Mouse (Mus musculus) olfactory bulb, adult 2 months (tissue): ENCODE data around the gene Slc25a28. TPM values are rescaled to one million over a fixed set of nuclear protein-coding genes. Genes with fewer than 3 reads are reported as not detected.

Experiments used
- H3K27ac ChIP-seq: fragments of 200-500 bp; 2 replicates; pipeline ENCODE4 v1.5.1; 2012; ENCODE audit warnings: low read depth, low read length; ENCODE audit not compliant: insufficient read depth
- H3K4me1 ChIP-seq: fragments of 200-500 bp; 2 replicates; pipeline ENCODE4 v1.6.1; 2012; ENCODE audit warnings: low read length; ENCODE audit not compliant: control insufficient read depth, insufficient read depth
- H3K4me3 ChIP-seq: fragments of 200-500 bp; 2 replicates; pipeline ENCODE4 v1.5.1; 2012; ENCODE audit warnings: mild to moderate bottlenecking, low read depth, low read length, moderate library complexity; ENCODE audit not compliant: insufficient read depth
- CTCF ChIP-seq: fragments of 200-500 bp; IDR thresholded peaks from 2 replicates; pipeline ENCODE4 v1.5.1; 2012; ENCODE audit warnings: low read depth, mild to moderate bottlenecking, low read length, moderate library complexity; ENCODE audit not compliant: insufficient read depth
- POLR2A ChIP-seq: fragments of 200-500 bp; IDR thresholded peaks from 2 replicates; pipeline ENCODE4 v1.6.1; 2012; ENCODE audit warnings: mild to moderate bottlenecking, low read depth, low read length, moderate library complexity; ENCODE audit not compliant: insufficient read depth
- WGBS: fragments of 180-500 bp; shearing (Covaris S2); methylation state at CpG from one replicate; pipeline ENCODE4 v1.1.7; 2018; 5-methylcytosine and 5-hydroxymethylcytosine counted together
- polyA plus RNA-seq: library from polyadenylated mRNA; stranded (reverse); fragments of >200 nt; gene quantifications from 2 replicates; pipeline ENCODE4 v1.2.4, GENCODE M21; 2012; ENCODE audit warnings: low replicate concordance; ENCODE audit not compliant: missing spikeins, insufficient read depth, insufficient read length

The Slc25a28 gene
- 123 TPM in 1 of 2 replicates, not detected in the other for polyA plus RNA-seq

DNA sequence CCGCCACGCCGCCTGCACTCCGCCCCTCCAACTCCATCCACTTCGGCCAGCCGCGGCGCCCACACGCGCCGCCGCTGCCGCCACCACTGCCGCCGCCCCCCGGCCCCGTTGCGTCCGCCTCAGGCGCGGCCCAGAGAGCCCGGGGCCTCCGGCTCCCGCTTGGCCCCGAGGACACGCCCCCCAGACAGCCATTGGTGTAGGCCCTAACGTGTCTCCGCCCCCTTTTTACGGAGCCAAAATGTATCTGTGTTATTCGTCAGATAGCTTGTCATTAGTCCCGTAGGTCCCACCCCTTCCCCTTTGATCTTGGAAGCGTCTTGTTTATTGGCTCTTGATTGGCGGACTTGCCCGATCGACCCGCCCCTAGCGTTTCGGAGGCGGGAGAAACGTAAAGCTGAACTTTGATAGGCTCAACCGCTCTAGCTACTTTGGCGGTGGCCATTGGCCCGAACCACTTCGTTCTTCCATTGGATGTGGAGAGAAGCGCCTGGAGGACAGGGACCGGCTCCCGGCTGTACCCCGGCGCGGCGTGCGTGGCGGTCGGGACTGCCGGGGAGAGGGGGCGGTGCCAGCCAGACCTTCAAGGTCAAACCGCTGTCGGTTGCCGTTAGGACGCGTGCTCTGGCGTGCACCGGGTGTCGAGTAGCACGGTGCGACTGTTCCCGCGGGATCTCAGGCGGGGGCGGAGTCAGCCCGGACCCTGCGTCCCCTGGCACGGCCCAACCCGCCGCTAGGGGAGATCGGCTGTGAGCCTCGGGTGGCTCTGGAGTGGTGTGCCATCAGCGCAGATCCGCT, at the start of gene Slc25a28:
Gene Slc25a28, minus strand, starts transcription at position 152 of the 795 bp plus-strand sequence.
- H3K27ac ChIP-seq = peak within 1 kb of the TSS; percentile 93
- TF ChIP-seq POLR2A (peak; percentile 81), CTCF (peak; percentile 48)
- under 1% methylated on average over 79 of the region's 79 CpGs for WGBS

DNA sequence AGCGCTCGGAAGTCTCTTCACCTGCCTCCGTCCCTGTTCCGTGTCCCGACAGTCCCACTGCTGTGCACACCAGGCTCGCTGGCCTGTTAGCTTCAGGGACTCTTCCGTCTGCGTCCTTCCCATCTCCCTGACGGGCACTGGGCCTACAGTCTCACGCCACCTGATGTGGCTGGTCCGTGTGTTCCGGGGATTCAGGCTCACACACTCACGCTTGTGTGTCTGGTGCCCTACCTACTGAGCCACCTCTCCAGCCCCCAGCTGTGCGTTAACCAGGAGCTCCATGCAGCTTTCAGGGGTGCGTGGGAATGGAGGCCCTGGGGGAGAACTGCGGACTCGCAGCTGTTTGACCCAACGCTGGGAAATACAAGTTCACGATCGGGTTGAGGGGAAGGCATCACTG, 49.5 kb upstream of the Slc25a28 start:
- no peak overlapping the region for H3K27ac ChIP-seq
- H3K4me1 ChIP-seq = no peaks in the 10 kb centered on the region
- no peak for TF ChIP-seq POLR2A
- TF ChIP-seq CTCF = no peak
- H3K4me3 ChIP-seq = no peak overlapping the region
- 96% methylated on average over 20 of the region's 20 CpGs for WGBS

More for the DNA sequence above, at the start of gene Slc25a28:
- peak within 1 kb of the TSS; percentile 75 for H3K4me3 ChIP-seq
- peaks cover 5% of the 10 kb centered on the region; the same call in 1 of the 2 replicates for H3K4me1 ChIP-seq

DNA sequence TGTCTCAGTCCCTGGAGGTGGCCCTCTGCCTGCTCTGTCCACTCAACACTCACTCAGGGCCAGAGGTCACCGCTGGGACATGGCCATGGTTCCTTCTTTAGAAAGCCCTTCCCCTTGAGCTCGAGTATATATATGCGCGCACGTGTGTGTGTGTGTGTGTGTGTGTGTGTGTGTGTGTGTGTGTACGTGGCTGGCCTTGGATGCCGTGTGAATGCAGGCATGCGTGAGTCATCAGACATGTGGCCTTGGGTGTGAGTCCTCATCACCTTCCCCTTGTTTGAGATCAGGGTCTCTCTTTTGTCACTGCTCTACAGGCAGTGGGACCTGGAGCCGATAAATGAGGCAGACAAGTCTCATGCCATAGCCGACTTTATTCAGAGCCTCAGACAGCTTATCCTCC, 48.8 kb upstream of the Slc25a28 start:
- Histone ChIP-seq H3K4me3 (no peak overlapping the region), H3K4me1 (no peaks in the 10 kb centered on the region), H3K27ac (no peak overlapping the region)
- TF ChIP-seq POLR2A (no peak), CTCF (no peak)
- WGBS = 83% methylated on average over 10 of the region's 10 CpGs

DNA sequence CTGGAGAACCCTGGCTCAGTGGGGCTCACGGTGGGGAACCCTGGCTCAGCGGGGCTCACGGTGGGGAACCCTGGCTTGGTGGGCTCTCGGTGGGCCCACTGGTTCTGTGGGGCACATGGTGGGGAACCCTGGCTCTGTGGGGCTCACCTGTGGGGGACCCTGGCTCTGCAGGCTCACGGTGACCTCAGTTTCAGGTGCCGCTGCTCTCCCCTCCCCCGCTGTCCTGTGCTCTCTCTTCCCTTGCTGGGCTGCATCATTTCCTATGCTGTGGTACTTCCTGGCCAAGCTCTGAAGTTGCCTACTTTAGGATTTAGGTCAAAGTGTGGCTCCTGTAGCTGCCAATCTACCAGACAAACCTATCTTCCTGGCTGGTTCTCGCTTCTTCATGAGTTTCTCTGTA, 48.2 kb upstream of the Slc25a28 start:
- no peak overlapping the region for H3K27ac ChIP-seq
- H3K4me3 ChIP-seq = no peak overlapping the region
- no peaks in the 10 kb centered on the region for H3K4me1 ChIP-seq
- TF ChIP-seq POLR2A (no peak), CTCF (no peak)
- 80% methylated on average over 8 of the region's 8 CpGs for WGBS

DNA sequence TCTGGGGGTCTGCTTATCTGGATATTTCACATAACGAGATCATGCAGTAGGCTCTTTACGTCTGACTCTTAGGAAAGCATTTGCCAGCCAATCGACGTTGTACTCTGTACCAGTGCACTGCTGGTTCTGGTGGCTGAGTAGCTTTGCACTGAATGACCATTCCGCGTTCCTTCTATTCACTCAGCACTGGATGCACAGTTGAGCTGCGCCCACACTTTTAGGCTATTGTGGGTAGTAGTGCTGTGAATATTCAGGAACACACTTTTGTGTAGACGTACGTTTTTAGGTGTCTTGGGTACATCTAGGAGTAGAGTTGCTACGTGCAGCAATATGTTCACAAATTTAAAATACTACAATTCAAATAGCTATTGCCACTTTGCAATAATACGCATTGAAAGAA, 45.4 kb upstream of the Slc25a28 start:
- H3K4me1 ChIP-seq = no peaks in the 10 kb centered on the region
- no peak overlapping the region for H3K4me3 ChIP-seq
- WGBS = 95% methylated on average over 11 of the region's 11 CpGs
- H3K27ac ChIP-seq = no peak overlapping the region
- TF ChIP-seq CTCF = no peak
- no peak for TF ChIP-seq POLR2A

DNA sequence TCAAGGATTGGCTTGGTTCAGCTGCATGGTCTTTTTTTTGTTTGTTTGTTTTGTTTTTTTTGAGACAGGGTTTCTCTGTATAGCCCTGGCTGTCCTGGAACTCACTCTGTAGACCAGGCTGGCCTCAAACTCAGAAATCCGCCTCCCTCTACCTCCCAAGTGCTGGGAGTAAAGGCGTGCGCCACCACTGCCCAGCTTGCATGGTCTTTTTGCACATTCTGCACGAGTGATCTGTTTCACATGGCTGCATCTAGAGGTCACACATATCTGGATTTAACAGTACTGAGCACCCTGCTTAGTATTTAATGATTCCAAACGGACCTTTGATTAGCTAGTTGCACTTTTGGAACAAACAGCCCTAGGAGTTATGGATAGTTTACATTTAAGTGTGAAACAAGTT, 37.3 kb upstream of the Slc25a28 start:
- no peak for TF ChIP-seq CTCF
- TF ChIP-seq POLR2A = no peak
- H3K27ac ChIP-seq = no peak overlapping the region
- H3K4me3 ChIP-seq = no peak overlapping the region
- WGBS = 85% methylated on average over 5 of the region's 5 CpGs
- no peaks in the 10 kb centered on the region for H3K4me1 ChIP-seq

DNA sequence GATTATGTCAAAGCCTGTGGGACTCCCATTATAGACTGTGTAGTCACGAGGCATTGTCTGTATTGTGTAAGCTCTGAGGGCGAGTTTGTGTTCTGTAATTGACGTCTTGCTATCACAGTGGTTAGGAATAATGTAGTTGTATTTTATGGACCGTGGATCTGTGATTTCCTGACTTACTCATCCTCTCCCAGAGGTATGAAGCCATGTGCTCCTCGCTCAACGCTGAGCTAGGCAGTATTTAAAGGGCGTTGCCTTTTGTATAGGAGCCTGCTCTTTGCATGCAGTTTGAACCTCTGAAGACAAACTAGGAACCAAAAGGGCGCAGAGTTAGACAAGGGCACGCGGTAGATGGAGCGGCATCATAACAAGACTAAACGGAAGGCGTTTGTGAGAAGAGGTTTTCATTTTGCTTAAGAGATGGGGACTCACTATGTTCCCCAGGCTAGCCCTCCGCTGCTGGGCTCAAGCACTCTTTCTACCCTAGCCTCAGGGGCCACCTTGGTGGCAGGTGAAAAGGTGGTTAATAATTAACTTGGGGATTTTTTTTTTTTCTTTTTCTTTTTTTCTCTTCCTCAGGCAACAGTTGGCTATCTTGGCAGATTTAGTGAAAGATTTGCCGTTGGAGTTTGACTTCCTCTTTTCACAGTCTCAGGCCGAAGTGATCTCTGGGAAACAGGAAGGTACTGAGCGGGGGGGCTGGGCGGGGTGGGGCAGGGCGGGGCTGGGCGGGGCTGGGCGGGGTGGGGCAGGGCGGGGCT, 36.7 kb upstream of the Slc25a28 start:
- 68% methylated on average over 22 of the region's 22 CpGs for WGBS
- H3K4me1 ChIP-seq = no peaks in the 10 kb centered on the region
- H3K4me3 ChIP-seq = no peak overlapping the region
- H3K27ac ChIP-seq = no peak overlapping the region
- TF ChIP-seq CTCF (no peak), POLR2A (no peak)

DNA sequence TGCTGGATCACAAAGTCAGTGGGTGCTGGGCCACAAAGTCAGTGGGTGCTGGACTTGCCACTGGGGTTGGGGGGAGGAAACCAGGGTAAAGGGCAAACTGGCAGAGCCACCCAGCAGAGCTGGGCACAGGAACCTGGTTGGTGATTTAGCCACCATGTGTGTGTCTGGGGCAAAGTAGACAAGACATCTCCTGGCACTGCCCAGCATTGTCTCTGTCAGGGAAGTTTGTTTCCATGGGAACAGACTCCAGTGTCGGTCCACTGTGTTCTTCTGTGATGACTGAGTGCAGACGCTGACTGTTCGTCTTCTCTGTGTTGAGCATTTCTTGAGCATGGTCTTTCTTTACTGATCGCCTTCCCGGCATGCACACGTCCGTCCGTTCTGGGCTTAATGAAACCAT, 34.6 kb upstream of the Slc25a28 start:
- Histone ChIP-seq H3K27ac (no peak overlapping the region), H3K4me3 (no peak overlapping the region), H3K4me1 (no peaks in the 10 kb centered on the region)
- TF ChIP-seq CTCF (no peak), POLR2A (no peak)
- 68% methylated on average over 8 of the region's 8 CpGs for WGBS

DNA sequence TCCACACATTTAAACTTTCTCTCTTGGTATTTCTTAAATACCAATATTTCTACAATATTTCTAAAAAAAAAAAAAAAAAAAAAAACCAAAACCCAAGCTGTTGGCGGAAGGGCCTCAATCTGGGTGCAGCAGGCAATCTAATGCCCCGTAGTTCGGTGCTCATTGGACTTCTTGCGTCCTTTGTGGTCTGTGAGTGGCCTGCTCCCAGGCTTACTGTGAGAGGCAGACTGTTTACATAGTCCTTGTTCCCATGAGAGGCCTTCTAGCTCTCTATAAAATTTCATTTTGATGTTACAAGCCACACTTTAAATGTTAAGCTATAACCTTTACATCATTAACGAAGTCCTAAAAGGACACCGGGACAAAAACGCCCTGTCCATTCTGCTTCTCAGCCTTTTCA, 33.5 kb upstream of the Slc25a28 start:
- Histone ChIP-seq H3K4me1 (no peaks in the 10 kb centered on the region), H3K27ac (no peak overlapping the region), H3K4me3 (no peak overlapping the region)
- TF ChIP-seq CTCF (no peak), POLR2A (no peak)
- WGBS = 91% methylated on average over 7 of the region's 7 CpGs
